Mouse (Mus musculus): ENCODE results near the gene Fam196b.

GRCm38 (mm10) chr11:34309360-34309759, 5.3 kb upstream of the Fam196b start:
- TF ChIP-seq CTCF (IDR thresholded peaks at IDR 0.05; ENCODE audit: low read depth, low read length) (no peak), POLR2A (IDR thresholded peaks at IDR 0.05; ENCODE audit: extremely low read depth, insufficient read depth, low read length) (no peak)

Measured in liver, adult 2 months (tissue).